Mouse (Mus musculus) lung, embryonic 15.5 days (tissue): Measurements from ENCODE around the gene Tpk1. TPM values are rescaled to one million over a fixed set of nuclear protein-coding genes. Genes with fewer than 3 reads are reported as not detected.
A peak's percentile ranks its signal among the peaks of the same experiment; 100 is the strongest.
"Not testable (repeated sequence)": the region's sequence is repeated elsewhere in the genome, so short reads cannot be mapped to it uniquely, and the experiment has no call there.

Experiments used
- ATAC-seq: fragments of 200-750 bp; cut with Nextera tagmentation; 2 replicates; pipeline ENCODE4 v1.8.0; 2017; ENCODE audit warnings: moderate number of reproducible peaks, borderline replicate concordance; ENCODE audit not compliant: low FRiP score, low TSS enrichment; ENCODE audit errors: extremely low read depth
- H3K27ac ChIP-seq: fragments of 300-500 bp; sonication (generic); 2 replicates; pipeline ENCODE4 v1.5.1; 2015; ENCODE audit warnings: moderate library complexity, mild to moderate bottlenecking, inconsistent platforms
- H3K27me3 ChIP-seq: fragments of 300-500 bp; sonication (generic); 2 replicates; pipeline ENCODE4 v1.6.1; 2015; ENCODE audit warnings: inconsistent platforms
- H3K36me3 ChIP-seq: fragments of 300-500 bp; sonication (generic); 2 replicates; pipeline ENCODE4 v1.6.1; 2015; ENCODE audit warnings: inconsistent platforms
- H3K4me1 ChIP-seq: fragments of 300-500 bp; sonication (generic); 2 replicates; pipeline ENCODE4 v1.6.1; 2015; ENCODE audit warnings: inconsistent platforms
- H3K4me2 ChIP-seq: fragments of 300-500 bp; sonication (generic); 2 replicates; pipeline ENCODE4 v1.6.1; 2015; ENCODE audit warnings: inconsistent platforms, mild to moderate bottlenecking, moderate library complexity
- H3K4me3 ChIP-seq: fragments of 300-500 bp; sonication (generic); 2 replicates; pipeline ENCODE4 v1.5.1; 2015; ENCODE audit warnings: mild to moderate bottlenecking, inconsistent platforms
- H3K9ac ChIP-seq: fragments of 300-500 bp; sonication (generic); 2 replicates; pipeline ENCODE4 v1.6.1; 2015; ENCODE audit warnings: inconsistent platforms
- H3K9me3 ChIP-seq: fragments of 300-500 bp; sonication (generic); 2 replicates; pipeline ENCODE4 v1.6.1; 2016; ENCODE audit warnings: inconsistent platforms
- WGBS: fragments of 180-500 bp; shearing (Covaris S2); methylation state at CpG from one replicate; pipeline ENCODE4 v1.1.7; 2015; 5-methylcytosine and 5-hydroxymethylcytosine counted together
- polyA plus RNA-seq: library from polyadenylated mRNA; unstranded; fragments of >200 nt; fragmentation: Nextera tagmentation; extraction: Ambion mirVana; gene quantifications from 2 replicates; pipeline ENCODE4 v1.2.1, GENCODE M21; 2015

The Tpk1 gene
- polyA plus RNA-seq, 1 experiment from 2014 or later: 11.5 TPM

DNA sequence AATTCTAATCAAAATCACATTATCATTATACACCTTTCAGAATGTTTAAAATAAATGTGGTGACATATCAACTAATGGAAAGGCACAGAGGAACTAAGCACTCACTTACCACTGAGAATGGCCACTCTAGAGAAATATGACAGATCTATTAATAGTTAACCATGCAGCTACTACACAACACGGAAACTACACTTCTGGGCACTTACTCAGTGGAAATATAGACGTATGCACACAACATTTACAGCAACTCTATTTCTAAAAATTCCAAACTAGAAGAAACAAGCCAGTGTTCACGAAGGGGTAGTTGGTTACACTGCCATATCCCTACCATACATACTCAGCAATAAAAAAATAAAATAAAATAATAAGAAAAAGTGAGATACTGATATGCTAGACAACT lies 28.0 kb downstream of the Tpk1 start:
- Histone ChIP-seq H3K9me3 (no peaks in the 10 kb centered on the region), H3K27ac (no peak overlapping the region), H3K4me3 (no peak overlapping the region), H3K27me3 (no peaks in the 10 kb centered on the region), H3K36me3 (no peaks in the 10 kb centered on the region), H3K4me2 (no peak overlapping the region), H3K9ac (no peak overlapping the region), H3K4me1 (no peaks in the 10 kb centered on the region)
- ATAC-seq: no peak
- WGBS: 53% methylated on average over 3 of the region's 3 CpGs

GRCm38 (mm10) chr6:43636980-43637638 lies 29.0 kb downstream of the Tpk1 start:
- H3K9ac ChIP-seq: no peak overlapping the region
- no peak overlapping the region for H3K4me2 ChIP-seq
- H3K27me3 ChIP-seq: no peaks in the 10 kb centered on the region
- H3K4me3 ChIP-seq: no peak overlapping the region
- WGBS: 70% methylated on average over 11 of the region's 11 CpGs
- no peaks in the 10 kb centered on the region for H3K4me1 ChIP-seq
- ATAC-seq: no peak
- no peaks in the 10 kb centered on the region for H3K9me3 ChIP-seq
- H3K36me3 ChIP-seq: no peaks in the 10 kb centered on the region
- no peak overlapping the region for H3K27ac ChIP-seq

- Histone ChIP-seq H3K9me3 (no peaks in the 10 kb centered on the region), H3K27ac (no peak overlapping the region), H3K36me3 (no peaks in the 10 kb centered on the region), H3K4me2 (no peak overlapping the region), H3K9ac (no peak overlapping the region), H3K4me1 (no peaks in the 10 kb centered on the region), H3K27me3 (no peaks in the 10 kb centered on the region), H3K4me3 (no peak overlapping the region)
- 82% methylated on average over 3 of the region's 3 CpGs for WGBS
- ATAC-seq: no peak
These were observed 32.6 kb downstream of the Tpk1 start for GRCm38 (mm10) chr6:43633308-43633963.

DNA sequence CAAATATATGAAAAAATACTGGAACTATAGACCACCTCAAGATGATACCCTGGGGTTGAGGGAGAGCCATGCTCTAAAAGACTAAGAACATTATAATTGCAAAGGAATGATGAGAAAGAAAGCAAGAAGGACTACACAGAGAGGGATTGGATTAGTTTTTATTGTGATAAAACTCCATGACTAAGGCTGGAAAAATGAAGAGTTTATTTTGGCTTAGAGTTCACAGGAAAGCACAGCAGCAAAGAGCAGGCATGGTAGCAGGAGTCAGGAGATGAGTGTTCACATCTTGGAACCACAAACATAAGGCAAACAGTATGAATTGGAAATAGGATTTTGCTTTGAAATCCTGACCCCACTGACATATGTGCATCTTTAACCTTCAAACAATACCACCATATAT lies 33.2 kb downstream of the Tpk1 start:
- no peak overlapping the region for H3K9ac ChIP-seq
- no peaks in the 10 kb centered on the region for H3K4me1 ChIP-seq
- no peak overlapping the region for H3K4me3 ChIP-seq
- H3K36me3 ChIP-seq: no peaks in the 10 kb centered on the region
- no peaks in the 10 kb centered on the region for H3K27me3 ChIP-seq
- H3K4me2 ChIP-seq: no peak overlapping the region
- H3K27ac ChIP-seq: no peak overlapping the region
- H3K9me3 ChIP-seq: no peaks in the 10 kb centered on the region
- no peak for ATAC-seq

- WGBS: 91% methylated on average over 6 of the region's 6 CpGs
These were observed 42.6 kb downstream of the Tpk1 start for GRCm38 (mm10) chr6:43623448-43623847.

DNA sequence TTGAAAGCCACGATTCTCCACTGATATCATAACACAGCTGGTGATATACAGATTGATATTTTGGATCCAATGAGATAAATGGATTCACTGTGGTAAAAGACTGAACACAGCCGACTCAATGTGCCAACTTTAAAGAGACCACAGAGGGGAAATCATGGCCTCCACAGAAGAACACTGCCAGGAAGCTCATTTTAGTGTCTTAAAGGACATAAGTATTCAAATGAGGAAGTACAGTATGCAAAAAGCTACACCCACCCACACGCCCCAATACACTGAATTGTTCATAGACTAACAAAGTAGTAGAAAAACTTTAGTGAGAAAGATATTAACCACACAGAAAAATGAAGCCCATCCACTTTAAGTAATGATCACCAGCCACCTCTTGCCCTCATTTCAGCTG lies 46.8 kb downstream of the Tpk1 start:
- no peaks in the 10 kb centered on the region for H3K27me3 ChIP-seq
- no peaks in the 10 kb centered on the region for H3K36me3 ChIP-seq
- no peak overlapping the region for H3K27ac ChIP-seq
- no peak for ATAC-seq
- 75% methylated on average over 3 of the region's 3 CpGs for WGBS
- no peak overlapping the region for H3K4me2 ChIP-seq
- H3K4me1 ChIP-seq: no peaks in the 10 kb centered on the region
- H3K9ac ChIP-seq: no peak overlapping the region
- H3K9me3 ChIP-seq: no peaks in the 10 kb centered on the region
- H3K4me3 ChIP-seq: no peak overlapping the region

More at GRCm38 (mm10) chr6:43623448-43623847, 42.6 kb downstream of the Tpk1 start:
- not testable (repeated sequence) for H3K36me3 ChIP-seq, H3K27me3 ChIP-seq, H3K4me3 ChIP-seq, H3K27ac ChIP-seq, H3K9me3 ChIP-seq, H3K4me1 ChIP-seq, ATAC-seq, H3K4me2 ChIP-seq, H3K9ac ChIP-seq

- no peak overlapping the region for H3K9ac ChIP-seq
- no peaks in the 10 kb centered on the region for H3K36me3 ChIP-seq
- ATAC-seq: no peak
- no peaks in the 10 kb centered on the region for H3K9me3 ChIP-seq
- H3K27ac ChIP-seq: no peak overlapping the region
- no peaks in the 10 kb centered on the region for H3K4me1 ChIP-seq
- no peak overlapping the region for H3K4me2 ChIP-seq
- WGBS: 64% methylated on average over 2 of the region's 2 CpGs
- H3K4me3 ChIP-seq: no peak overlapping the region
- H3K27me3 ChIP-seq: no peaks in the 10 kb centered on the region
These were observed 54.3 kb downstream of the Tpk1 start for GRCm38 (mm10) chr6:43611770-43612169.

DNA sequence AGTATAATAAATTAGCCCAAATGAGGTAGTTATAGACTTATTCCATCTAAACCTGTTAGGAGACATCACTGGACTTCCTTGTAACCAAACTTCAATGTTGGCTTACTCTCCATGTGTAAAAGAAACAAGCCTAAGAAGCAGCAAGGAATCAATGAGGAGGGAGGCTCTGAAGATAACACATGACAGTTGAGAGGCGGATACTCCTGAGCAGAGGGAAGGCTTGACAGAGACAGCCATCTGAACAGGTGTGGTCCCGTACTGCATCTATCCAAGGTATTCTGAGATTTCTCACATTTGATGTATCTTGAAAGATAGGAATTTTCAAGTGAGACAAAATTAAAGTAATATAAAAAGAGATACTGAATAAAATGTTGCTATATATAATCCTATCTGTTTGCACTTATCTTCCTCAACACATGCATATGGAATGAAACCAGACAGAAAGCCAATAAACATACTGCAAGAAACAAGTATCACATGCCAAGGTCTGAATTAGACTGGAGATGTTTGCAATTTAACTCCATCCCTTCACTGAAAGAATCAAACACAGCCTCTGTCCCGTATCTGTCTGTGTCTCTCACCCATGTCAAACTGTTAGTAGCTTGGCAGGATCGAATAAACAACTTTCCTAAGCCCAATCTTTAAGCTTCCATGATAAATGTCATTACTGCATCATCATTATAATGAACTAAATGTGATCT lies 75.1 kb downstream of the Tpk1 start:
- ATAC-seq: peak; percentile 64; the same call in 1 of the 2 replicates
- Histone ChIP-seq H3K27ac (no peak overlapping the region), H3K4me2 (no peak overlapping the region), H3K36me3 (no peaks in the 10 kb centered on the region), H3K4me1 (0 out of 2 replicates have a peak, but pooled peaks cover 2% of the 10 kb centered on the region), H3K4me3 (no peak overlapping the region), H3K9ac (no peak overlapping the region), H3K9me3 (no peaks in the 10 kb centered on the region), H3K27me3 (no peaks in the 10 kb centered on the region)
- WGBS: 61% methylated on average over 4 of the region's 4 CpGs

GRCm38 (mm10) chr6:43585274-43585673 lies 80.8 kb downstream of the Tpk1 start:
- no peak overlapping the region for H3K9ac ChIP-seq
- H3K27me3 ChIP-seq: no peaks in the 10 kb centered on the region
- H3K4me1 ChIP-seq: no peaks in the 10 kb centered on the region
- H3K36me3 ChIP-seq: no peaks in the 10 kb centered on the region
- ATAC-seq: no peak
- no peak overlapping the region for H3K4me2 ChIP-seq
- H3K4me3 ChIP-seq: no peak overlapping the region
- no peak overlapping the region for H3K27ac ChIP-seq
- WGBS: 83% methylated on average over 2 of the region's 2 CpGs
- no peaks in the 10 kb centered on the region for H3K9me3 ChIP-seq

DNA sequence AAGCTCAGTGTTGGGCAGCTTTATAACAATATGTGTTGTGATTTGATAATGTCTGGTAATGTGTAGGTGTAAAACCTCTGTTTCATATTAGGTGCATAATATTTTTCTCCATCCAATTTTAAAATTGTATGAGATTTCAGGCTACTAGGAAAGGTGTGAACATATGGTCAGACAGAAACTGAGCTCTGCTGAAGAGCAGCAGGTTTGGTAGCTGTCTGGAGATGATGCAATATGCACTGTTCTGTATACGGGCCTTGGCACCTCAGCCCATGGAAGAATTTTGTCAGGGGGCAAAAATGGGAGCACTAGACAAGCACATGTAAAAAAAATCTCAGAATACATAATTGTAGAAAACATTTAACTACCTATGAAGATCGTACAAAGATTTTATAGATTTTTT lies 84.3 kb downstream of the Tpk1 start:
- H3K27ac ChIP-seq: no peak overlapping the region
- WGBS: 73% methylated on average over 2 of the region's 2 CpGs

DNA sequence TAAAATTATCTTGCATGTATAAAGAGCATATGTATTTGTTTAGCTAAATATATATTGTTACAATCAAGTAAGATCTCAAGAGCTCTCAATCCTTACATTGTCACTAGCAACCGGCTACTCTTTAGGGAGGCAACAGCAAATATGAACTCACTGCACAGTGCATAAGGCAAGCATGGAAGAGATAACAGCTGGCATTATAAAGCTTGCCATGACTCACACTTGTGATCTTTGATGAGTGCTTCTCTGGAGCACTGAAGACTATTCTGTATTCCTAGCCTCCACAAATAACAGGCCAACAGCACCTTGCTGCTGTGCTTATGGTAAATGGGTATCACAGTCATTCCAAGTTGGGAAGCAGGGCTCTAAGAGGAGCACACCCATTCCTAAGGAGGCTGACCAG lies 98.2 kb downstream of the Tpk1 start:
- no peak for ATAC-seq
- Histone ChIP-seq H3K36me3 (no peaks in the 10 kb centered on the region), H3K9me3 (no peaks in the 10 kb centered on the region), H3K4me1 (no peaks in the 10 kb centered on the region), H3K4me2 (no peak overlapping the region), H3K4me3 (no peak overlapping the region), H3K27me3 (no peaks in the 10 kb centered on the region), H3K27ac (no peak overlapping the region), H3K9ac (no peak overlapping the region)
- WGBS: 66% methylated on average over 1 of the region's 1 CpGs

More for the DNA sequence above, 84.3 kb downstream of the Tpk1 start:
- H3K9ac ChIP-seq: no peak overlapping the region
- H3K4me2 ChIP-seq: no peak overlapping the region
- no peaks in the 10 kb centered on the region for H3K9me3 ChIP-seq
- H3K4me3 ChIP-seq: no peak overlapping the region
- H3K4me1 ChIP-seq: no peaks in the 10 kb centered on the region
- ATAC-seq: no peak
- H3K27me3 ChIP-seq: no peaks in the 10 kb centered on the region
- H3K36me3 ChIP-seq: no peaks in the 10 kb centered on the region

- H3K36me3 ChIP-seq: no peaks in the 10 kb centered on the region
- no peak overlapping the region for H3K27ac ChIP-seq
- no peak overlapping the region for H3K4me3 ChIP-seq
- no peaks in the 10 kb centered on the region for H3K4me1 ChIP-seq
- no peak for ATAC-seq
- H3K9ac ChIP-seq: no peak overlapping the region
- no peaks in the 10 kb centered on the region for H3K27me3 ChIP-seq
- 72% methylated on average over 4 of the region's 4 CpGs for WGBS
- H3K4me2 ChIP-seq: no peak overlapping the region
- H3K9me3 ChIP-seq: no peaks in the 10 kb centered on the region
These were observed 103.6 kb downstream of the Tpk1 start for GRCm38 (mm10) chr6:43562474-43562873.
